Mouse (Mus musculus): ENCODE measurements around the gene Dync2li1. TPM values are rescaled to one million over a fixed set of nuclear protein-coding genes. Genes with fewer than 3 reads are reported as not detected.

The Dync2li1 gene
- total and polyA plus RNA-seq, 3 experiments: 2.7 to 3.5 (median 2.9) TPM

GRCm38 (mm10) chr17:84650302-84651017, 24.2 kb downstream of the Dync2li1 start:
- no peaks in the 10 kb centered on the region for H3K27me3 ChIP-seq (ENCODE audit: control insufficient read depth, insufficient read depth, low read length)
- no peaks in the 10 kb centered on the region for H3K36me3 ChIP-seq (ENCODE audit: control insufficient read depth, insufficient read depth, low read length)
- DNase-seq: no peak
- H3K9ac ChIP-seq (ENCODE audit: low read depth, low read length): no peak overlapping the region
- H3K4me1 ChIP-seq (ENCODE audit: control insufficient read depth, insufficient read depth, low read length): no peaks in the 10 kb centered on the region
- H3K79me2 ChIP-seq (replicated peaks; ENCODE audit: control insufficient read depth, insufficient read depth, low read length): no peaks in the 10 kb centered on the region
- WGBS: 93% methylated on average over 9 of the region's 9 CpGs
- intact Hi-C loops (cut with DNase I): no loop called here
- TF ChIP-seq EP300 (IDR thresholded peaks at IDR 0.05; ENCODE audit: insufficient read depth, low read depth, low read length): no peak
- TF ChIP-seq CTCF (IDR thresholded peaks at IDR 0.05): no peak
- TF ChIP-seq POLR2A (IDR thresholded peaks at IDR 0.05; ENCODE audit: insufficient read depth, low read depth, low read length): no peak
- H3K4me3 ChIP-seq: no peak overlapping the region
- H3K27ac ChIP-seq: no peak overlapping the region

DNA sequence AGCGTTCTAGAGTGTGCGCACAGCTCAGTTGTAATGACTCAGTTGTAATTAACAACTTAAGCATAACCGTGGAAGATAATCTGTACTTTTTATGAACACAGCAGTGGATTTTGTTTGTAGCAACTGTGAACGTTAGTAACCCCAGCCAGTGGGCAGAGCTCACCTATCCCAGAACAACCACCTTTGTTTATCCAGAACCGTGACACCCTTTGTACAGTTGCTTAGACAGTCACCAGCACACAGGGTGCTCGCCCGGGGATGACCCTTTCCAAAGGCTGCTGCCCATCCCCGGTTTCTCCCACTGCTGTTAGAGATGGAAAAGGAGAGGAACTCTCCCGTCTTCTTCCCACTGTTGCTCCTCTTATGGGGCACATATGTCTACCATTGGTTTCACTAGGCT, 27.2 kb downstream of the Dync2li1 start:
- H3K27me3 ChIP-seq (ENCODE audit: control insufficient read depth, insufficient read depth, low read length): no peaks in the 10 kb centered on the region
- 87% methylated on average over 9 of the region's 9 CpGs for WGBS
- no peak for TF ChIP-seq EP300 (IDR thresholded peaks at IDR 0.05; ENCODE audit: insufficient read depth, low read depth, low read length)
- TF ChIP-seq POLR2A (IDR thresholded peaks at IDR 0.05; ENCODE audit: insufficient read depth, low read depth, low read length): no peak
- TF ChIP-seq CTCF (IDR thresholded peaks at IDR 0.05): no peak

DNA sequence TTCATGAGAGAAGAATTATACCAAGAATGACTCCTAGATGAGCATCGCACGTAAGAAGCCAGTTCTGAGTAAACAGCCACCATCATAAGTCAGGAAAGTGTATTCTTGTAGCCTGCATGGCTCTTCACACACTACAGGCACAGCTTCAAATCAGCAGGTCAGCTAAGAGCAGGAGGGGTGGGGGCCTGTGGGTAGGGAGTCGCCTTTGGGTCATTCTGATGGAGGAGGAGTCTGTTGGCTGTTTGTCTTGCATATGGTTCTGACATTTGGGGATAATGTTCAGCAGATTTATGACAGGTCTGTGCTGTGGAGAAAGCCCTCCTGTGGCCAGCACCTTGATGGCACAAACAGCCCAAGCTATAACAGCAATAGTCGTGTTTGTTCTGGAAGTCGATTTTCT, 29.9 kb downstream of the Dync2li1 start:
- intact Hi-C loops (cut with DNase I): no loop called here
- no peaks in the 10 kb centered on the region for H3K36me3 ChIP-seq (ENCODE audit: control insufficient read depth, insufficient read depth, low read length)
- no peak for DNase-seq
- no peak overlapping the region for H3K27ac ChIP-seq
- no peaks in the 10 kb centered on the region for H3K4me1 ChIP-seq (ENCODE audit: control insufficient read depth, insufficient read depth, low read length)
- no peak overlapping the region for H3K4me3 ChIP-seq
- WGBS: 67% methylated on average over 5 of the region's 5 CpGs
- no peaks in the 10 kb centered on the region for H3K79me2 ChIP-seq (replicated peaks; ENCODE audit: control insufficient read depth, insufficient read depth, low read length)
- no peak overlapping the region for H3K9ac ChIP-seq (ENCODE audit: low read depth, low read length)
- no peak for TF ChIP-seq CTCF (IDR thresholded peaks at IDR 0.05)
- TF ChIP-seq EP300 (IDR thresholded peaks at IDR 0.05; ENCODE audit: insufficient read depth, low read depth, low read length): no peak
- TF ChIP-seq POLR2A (IDR thresholded peaks at IDR 0.05; ENCODE audit: insufficient read depth, low read depth, low read length): no peak
- H3K27me3 ChIP-seq (ENCODE audit: control insufficient read depth, insufficient read depth, low read length): no peaks in the 10 kb centered on the region

More for the DNA sequence above, 27.2 kb downstream of the Dync2li1 start:
- intact Hi-C loops (cut with DNase I): no loop called here
- Histone ChIP-seq H3K27ac (no peak overlapping the region), H3K79me2 (replicated peaks; ENCODE audit: control insufficient read depth, insufficient read depth, low read length) (no peaks in the 10 kb centered on the region), H3K9ac (ENCODE audit: low read depth, low read length) (no peak overlapping the region), H3K4me3 (no peak overlapping the region), H3K4me1 (ENCODE audit: control insufficient read depth, insufficient read depth, low read length) (no peaks in the 10 kb centered on the region), H3K36me3 (ENCODE audit: control insufficient read depth, insufficient read depth, low read length) (no peaks in the 10 kb centered on the region)
- DNase-seq: no peak

GRCm38 (mm10) chr17:84656653-84657421, 30.5 kb downstream of the Dync2li1 start:
- WGBS: 76% methylated on average over 19 of the region's 19 CpGs
- Histone ChIP-seq H3K36me3 (ENCODE audit: control insufficient read depth, insufficient read depth, low read length) (no peaks in the 10 kb centered on the region), H3K27ac (no peak overlapping the region), H3K27me3 (ENCODE audit: control insufficient read depth, insufficient read depth, low read length) (no peaks in the 10 kb centered on the region), H3K4me3 (no peak overlapping the region), H3K79me2 (replicated peaks; ENCODE audit: control insufficient read depth, insufficient read depth, low read length) (no peaks in the 10 kb centered on the region), H3K4me1 (ENCODE audit: control insufficient read depth, insufficient read depth, low read length) (no peaks in the 10 kb centered on the region), H3K9ac (ENCODE audit: low read depth, low read length) (no peak overlapping the region)
- intact Hi-C loops (cut with DNase I): no loop called here
- TF ChIP-seq EP300 (IDR thresholded peaks at IDR 0.05; ENCODE audit: insufficient read depth, low read depth, low read length) (no peak), POLR2A (IDR thresholded peaks at IDR 0.05; ENCODE audit: insufficient read depth, low read depth, low read length) (no peak), CTCF (IDR thresholded peaks at IDR 0.05) (no peak)
- no peak for DNase-seq

GRCm38 (mm10) chr17:84657422-84657732, 31.1 kb downstream of the Dync2li1 start:
- no peak overlapping the region for H3K4me3 ChIP-seq
- 64% methylated on average over 3 of the region's 3 CpGs for WGBS
- H3K27ac ChIP-seq: no peak overlapping the region
- no peak overlapping the region for H3K9ac ChIP-seq (ENCODE audit: low read depth, low read length)
- H3K79me2 ChIP-seq (replicated peaks; ENCODE audit: control insufficient read depth, insufficient read depth, low read length): no peaks in the 10 kb centered on the region
- H3K4me1 ChIP-seq (ENCODE audit: control insufficient read depth, insufficient read depth, low read length): no peaks in the 10 kb centered on the region
- no peaks in the 10 kb centered on the region for H3K27me3 ChIP-seq (ENCODE audit: control insufficient read depth, insufficient read depth, low read length)
- TF ChIP-seq POLR2A (IDR thresholded peaks at IDR 0.05; ENCODE audit: insufficient read depth, low read depth, low read length) (no peak), EP300 (IDR thresholded peaks at IDR 0.05; ENCODE audit: insufficient read depth, low read depth, low read length) (no peak), CTCF (IDR thresholded peaks at IDR 0.05) (no peak)
- intact Hi-C loops (cut with DNase I): no loop called here
- no peak for DNase-seq
- H3K36me3 ChIP-seq (ENCODE audit: control insufficient read depth, insufficient read depth, low read length): no peaks in the 10 kb centered on the region

- WGBS: 67% methylated on average over 7 of the region's 7 CpGs
- Histone ChIP-seq H3K4me3 (no peak overlapping the region), H3K79me2 (replicated peaks; ENCODE audit: control insufficient read depth, insufficient read depth, low read length) (no peaks in the 10 kb centered on the region), H3K9ac (ENCODE audit: low read depth, low read length) (no peak overlapping the region), H3K27me3 (ENCODE audit: control insufficient read depth, insufficient read depth, low read length) (no peaks in the 10 kb centered on the region), H3K36me3 (ENCODE audit: control insufficient read depth, insufficient read depth, low read length) (no peaks in the 10 kb centered on the region), H3K27ac (no peak overlapping the region), H3K4me1 (ENCODE audit: control insufficient read depth, insufficient read depth, low read length) (no peaks in the 10 kb centered on the region)
- intact Hi-C loops (cut with DNase I): no loop called here
- DNase-seq: no peak
- TF ChIP-seq EP300 (IDR thresholded peaks at IDR 0.05; ENCODE audit: insufficient read depth, low read depth, low read length): no peak
- TF ChIP-seq POLR2A (IDR thresholded peaks at IDR 0.05; ENCODE audit: insufficient read depth, low read depth, low read length): no peak
- TF ChIP-seq CTCF (IDR thresholded peaks at IDR 0.05): no peak
Observed at GRCm38 (mm10) chr17:84657782-84658181, 31.5 kb downstream of the Dync2li1 start.

All from heart, adult 2 months (tissue).